Mouse (Mus musculus): ENCODE results near the gene Usp15. TPM values are rescaled to one million over a fixed set of nuclear protein-coding genes. Genes with fewer than 3 reads are reported as not detected.

Usp15 gene
- polyA plus RNA-seq, 1 experiment = 2.0 TPM

DNA sequence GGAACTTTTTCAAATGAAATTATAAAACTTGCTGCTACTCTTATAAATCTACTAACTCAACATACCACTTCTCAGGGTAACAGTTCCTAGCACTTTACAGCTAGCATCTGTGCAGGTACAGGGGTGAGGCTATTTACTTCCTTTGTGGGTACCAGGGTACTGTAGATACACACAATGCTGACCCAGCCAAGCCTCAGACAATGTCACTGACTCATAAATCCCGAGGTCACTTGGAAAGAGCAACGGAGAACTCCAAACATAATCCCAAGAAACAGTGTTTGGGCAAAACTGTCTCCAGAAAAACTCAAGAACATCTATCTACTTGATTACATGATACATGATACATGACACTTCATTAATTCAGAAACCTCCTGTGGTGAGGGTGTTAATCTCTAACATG lies 43.5 kb downstream of the Usp15 start:
- Histone ChIP-seq H3K27me3 (ENCODE audit: control insufficient read depth, insufficient read depth, low read length) (no peaks in the 10 kb centered on the region), H3K4me1 (ENCODE audit: control insufficient read depth, insufficient read depth, insufficient read length, low read length) (no peaks in the 10 kb centered on the region), H3K27ac (ENCODE audit: insufficient read depth, low read depth, low read length) (no peak overlapping the region), H3K4me3 (ENCODE audit: low read depth, low read length) (no peak overlapping the region), H3K36me3 (ENCODE audit: control insufficient read depth, insufficient read depth, low read length) (peaks cover 20% of the 10 kb centered on the region)
- no peak for TF ChIP-seq POLR2A (IDR thresholded peaks at IDR 0.05; ENCODE audit: low read depth, low read length)
- no peak for TF ChIP-seq CTCF (IDR thresholded peaks at IDR 0.05; ENCODE audit: extremely low read depth, insufficient read length, insufficient replicate concordance, low read depth, low read length)
- 46% methylated on average over 2 of the region's 2 CpGs for WGBS

DNA sequence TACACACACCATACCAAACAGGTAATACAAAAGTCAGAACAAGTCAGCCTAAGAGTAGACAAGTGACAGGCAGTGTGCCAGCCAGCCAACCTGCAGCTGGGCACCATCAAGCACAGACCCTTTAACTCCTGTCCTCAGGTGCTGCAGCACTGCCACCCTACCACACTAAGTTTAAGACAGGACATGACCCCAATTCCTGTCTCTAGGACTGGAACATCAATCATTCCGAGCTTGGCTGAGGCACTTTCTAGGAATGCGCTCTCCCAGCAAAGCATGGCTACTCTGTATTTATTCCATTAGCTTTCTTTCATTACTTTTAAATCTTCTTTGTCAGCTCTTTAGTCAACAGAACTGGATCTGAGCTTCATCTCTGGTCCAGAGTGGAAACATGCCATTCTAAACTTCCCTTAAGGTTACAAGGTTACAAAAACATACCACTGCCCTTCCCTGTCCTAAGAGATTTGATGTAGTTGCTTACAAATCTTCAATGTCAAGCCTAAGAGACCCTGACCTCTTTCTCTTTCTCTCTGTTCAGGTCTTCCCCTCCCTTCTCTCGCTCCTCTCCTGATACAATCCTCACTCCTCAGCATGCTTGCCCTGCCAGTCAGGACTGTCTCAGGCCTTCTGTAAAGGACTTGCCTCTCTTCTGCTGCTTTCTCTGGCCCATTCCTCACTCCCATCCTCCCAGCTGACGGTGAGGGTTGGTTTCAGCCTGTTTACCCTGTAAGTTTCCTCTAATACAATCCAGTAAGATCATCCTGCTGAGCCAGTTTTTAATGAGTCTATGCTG lies 48.6 kb downstream of the Usp15 start:
- Histone ChIP-seq H3K4me1 (ENCODE audit: control insufficient read depth, insufficient read depth, insufficient read length, low read length) (no peaks in the 10 kb centered on the region), H3K4me3 (ENCODE audit: low read depth, low read length) (no peak overlapping the region), H3K36me3 (ENCODE audit: control insufficient read depth, insufficient read depth, low read length) (peaks cover 27% of the 10 kb centered on the region), H3K27ac (ENCODE audit: insufficient read depth, low read depth, low read length) (no peak overlapping the region), H3K27me3 (ENCODE audit: control insufficient read depth, insufficient read depth, low read length) (no peaks in the 10 kb centered on the region)
- TF ChIP-seq POLR2A (IDR thresholded peaks at IDR 0.05; ENCODE audit: low read depth, low read length) (no peak), CTCF (IDR thresholded peaks at IDR 0.05; ENCODE audit: extremely low read depth, insufficient read length, insufficient replicate concordance, low read depth, low read length) (no peak)
- WGBS = 87% methylated on average over 4 of the region's 4 CpGs

GRCm38 (mm10) chr10:123147180-123147579 lies 49.6 kb downstream of the Usp15 start:
- peaks cover 31% of the 10 kb centered on the region for H3K36me3 ChIP-seq (ENCODE audit: control insufficient read depth, insufficient read depth, low read length)
- no peak for TF ChIP-seq CTCF (IDR thresholded peaks at IDR 0.05; ENCODE audit: extremely low read depth, insufficient read length, insufficient replicate concordance, low read depth, low read length)
- TF ChIP-seq POLR2A (IDR thresholded peaks at IDR 0.05; ENCODE audit: low read depth, low read length) = no peak
- 77% methylated on average over 6 of the region's 6 CpGs for WGBS
- no peak overlapping the region for H3K27ac ChIP-seq (ENCODE audit: insufficient read depth, low read depth, low read length)
- no peak overlapping the region for H3K4me3 ChIP-seq (ENCODE audit: low read depth, low read length)
- H3K27me3 ChIP-seq (ENCODE audit: control insufficient read depth, insufficient read depth, low read length) = no peaks in the 10 kb centered on the region
- no peaks in the 10 kb centered on the region for H3K4me1 ChIP-seq (ENCODE audit: control insufficient read depth, insufficient read depth, insufficient read length, low read length)

GRCm38 (mm10) chr10:123146349-123146748 lies 50.4 kb downstream of the Usp15 start:
- WGBS = 87% methylated on average over 2 of the region's 2 CpGs
- Histone ChIP-seq H3K36me3 (ENCODE audit: control insufficient read depth, insufficient read depth, low read length) (peaks cover 28% of the 10 kb centered on the region), H3K27ac (ENCODE audit: insufficient read depth, low read depth, low read length) (no peak overlapping the region), H3K27me3 (ENCODE audit: control insufficient read depth, insufficient read depth, low read length) (no peaks in the 10 kb centered on the region), H3K4me1 (ENCODE audit: control insufficient read depth, insufficient read depth, insufficient read length, low read length) (no peaks in the 10 kb centered on the region), H3K4me3 (ENCODE audit: low read depth, low read length) (no peak overlapping the region)
- no peak for TF ChIP-seq POLR2A (IDR thresholded peaks at IDR 0.05; ENCODE audit: low read depth, low read length)
- no peak for TF ChIP-seq CTCF (IDR thresholded peaks at IDR 0.05; ENCODE audit: extremely low read depth, insufficient read length, insufficient replicate concordance, low read depth, low read length)

DNA sequence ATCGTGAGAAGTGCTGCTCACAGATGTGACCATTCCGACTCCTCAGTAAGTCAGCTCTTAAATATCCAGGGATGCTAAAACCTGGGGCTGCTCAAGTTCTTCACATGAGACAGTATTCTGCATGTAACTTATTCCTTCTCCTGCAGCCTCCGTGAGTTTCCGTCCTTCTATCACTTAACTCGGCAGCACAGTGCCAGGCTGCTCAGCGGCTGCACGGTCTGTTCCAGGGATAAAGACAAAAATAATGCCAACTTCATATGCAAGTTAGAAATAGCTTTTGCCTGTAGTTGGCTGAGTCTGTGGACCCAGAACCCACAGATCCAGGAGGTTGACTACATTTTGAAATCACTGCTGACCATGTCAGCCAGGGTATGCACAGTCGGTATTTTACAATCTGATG lies 52.5 kb downstream of the Usp15 start:
- no peaks in the 10 kb centered on the region for H3K27me3 ChIP-seq (ENCODE audit: control insufficient read depth, insufficient read depth, low read length)
- H3K4me3 ChIP-seq (ENCODE audit: low read depth, low read length) = no peak overlapping the region
- H3K36me3 ChIP-seq (ENCODE audit: control insufficient read depth, insufficient read depth, low read length) = peaks cover 32% of the 10 kb centered on the region
- WGBS = 91% methylated on average over 8 of the region's 8 CpGs
- no peak for TF ChIP-seq CTCF (IDR thresholded peaks at IDR 0.05; ENCODE audit: extremely low read depth, insufficient read length, insufficient replicate concordance, low read depth, low read length)
- TF ChIP-seq POLR2A (IDR thresholded peaks at IDR 0.05; ENCODE audit: low read depth, low read length) = no peak
- no peaks in the 10 kb centered on the region for H3K4me1 ChIP-seq (ENCODE audit: control insufficient read depth, insufficient read depth, insufficient read length, low read length)
- H3K27ac ChIP-seq (ENCODE audit: insufficient read depth, low read depth, low read length) = no peak overlapping the region

DNA sequence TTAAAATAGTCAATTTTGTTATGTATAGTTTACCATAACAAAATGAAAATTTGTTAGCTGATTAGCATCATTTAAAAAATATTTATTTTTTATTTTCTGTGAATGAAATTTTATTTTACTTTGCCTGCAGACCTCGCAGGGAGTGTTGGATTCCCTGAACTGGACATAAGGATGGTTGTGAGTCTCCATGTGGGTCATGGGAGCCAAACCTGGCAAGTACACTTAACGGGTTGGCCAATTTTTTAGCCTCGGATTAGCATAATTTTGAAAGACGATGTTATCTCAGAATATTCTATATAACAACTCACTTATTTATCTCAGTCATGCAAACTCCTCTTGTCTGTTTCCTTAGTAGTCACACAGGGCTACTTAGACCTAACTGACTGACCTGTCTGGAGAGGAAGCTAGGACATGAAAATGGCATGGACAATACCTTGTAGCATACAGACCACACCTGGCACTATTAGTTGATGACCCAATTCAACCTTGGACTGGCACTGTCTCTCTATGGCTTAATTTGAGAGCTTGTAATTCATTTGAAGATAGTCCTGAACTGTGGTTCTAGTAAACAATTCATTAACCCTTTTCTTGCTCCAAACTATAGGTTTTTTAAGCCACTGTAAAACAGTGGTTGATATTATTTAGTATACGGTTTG lies 54.3 kb downstream of the Usp15 start:
- Histone ChIP-seq H3K27ac (ENCODE audit: insufficient read depth, low read depth, low read length) (no peak overlapping the region), H3K4me1 (ENCODE audit: control insufficient read depth, insufficient read depth, insufficient read length, low read length) (no peaks in the 10 kb centered on the region), H3K27me3 (ENCODE audit: control insufficient read depth, insufficient read depth, low read length) (no peaks in the 10 kb centered on the region), H3K36me3 (ENCODE audit: control insufficient read depth, insufficient read depth, low read length) (peaks cover 34% of the 10 kb centered on the region), H3K4me3 (ENCODE audit: low read depth, low read length) (no peak overlapping the region)
- 93% methylated on average over 5 of the region's 5 CpGs for WGBS
- TF ChIP-seq POLR2A (IDR thresholded peaks at IDR 0.05; ENCODE audit: low read depth, low read length) = no peak
- no peak for TF ChIP-seq CTCF (IDR thresholded peaks at IDR 0.05; ENCODE audit: extremely low read depth, insufficient read length, insufficient replicate concordance, low read depth, low read length)

- H3K4me3 ChIP-seq (ENCODE audit: low read depth, low read length) = no peak overlapping the region
- no peaks in the 10 kb centered on the region for H3K27me3 ChIP-seq (ENCODE audit: control insufficient read depth, insufficient read depth, low read length)
- 0 out of 2 replicates have a peak, but pooled peaks cover 2% of the 10 kb centered on the region for H3K4me1 ChIP-seq (ENCODE audit: control insufficient read depth, insufficient read depth, insufficient read length, low read length)
- TF ChIP-seq POLR2A (IDR thresholded peaks at IDR 0.05; ENCODE audit: low read depth, low read length) (no peak), CTCF (IDR thresholded peaks at IDR 0.05; ENCODE audit: extremely low read depth, insufficient read length, insufficient replicate concordance, low read depth, low read length) (no peak)
- H3K27ac ChIP-seq (ENCODE audit: insufficient read depth, low read depth, low read length) = no peak overlapping the region
- H3K36me3 ChIP-seq (ENCODE audit: control insufficient read depth, insufficient read depth, low read length) = peaks cover 39% of the 10 kb centered on the region
- 80% methylated on average over 10 of the region's 10 CpGs for WGBS
Observed at GRCm38 (mm10) chr10:123135818-123136217, 61.0 kb downstream of the Usp15 start.

Measured in small intestine, adult 2 months (tissue).